Mouse (Mus musculus) forelimb bud, embryonic 11.5 days (tissue): Measurements from ENCODE around the gene Bpifb5.
"Not testable (repeated sequence)": the region's sequence is repeated elsewhere in the genome, so short reads cannot be mapped to it uniquely, and the experiment has no call there.

Experiments
- DNase-seq: peaks from one replicate; pipeline ENCODE4 v3.0.0-alpha.2; 2012; ENCODE audit warnings: low read depth, low spot score

Gene Bpifb5

DNA sequence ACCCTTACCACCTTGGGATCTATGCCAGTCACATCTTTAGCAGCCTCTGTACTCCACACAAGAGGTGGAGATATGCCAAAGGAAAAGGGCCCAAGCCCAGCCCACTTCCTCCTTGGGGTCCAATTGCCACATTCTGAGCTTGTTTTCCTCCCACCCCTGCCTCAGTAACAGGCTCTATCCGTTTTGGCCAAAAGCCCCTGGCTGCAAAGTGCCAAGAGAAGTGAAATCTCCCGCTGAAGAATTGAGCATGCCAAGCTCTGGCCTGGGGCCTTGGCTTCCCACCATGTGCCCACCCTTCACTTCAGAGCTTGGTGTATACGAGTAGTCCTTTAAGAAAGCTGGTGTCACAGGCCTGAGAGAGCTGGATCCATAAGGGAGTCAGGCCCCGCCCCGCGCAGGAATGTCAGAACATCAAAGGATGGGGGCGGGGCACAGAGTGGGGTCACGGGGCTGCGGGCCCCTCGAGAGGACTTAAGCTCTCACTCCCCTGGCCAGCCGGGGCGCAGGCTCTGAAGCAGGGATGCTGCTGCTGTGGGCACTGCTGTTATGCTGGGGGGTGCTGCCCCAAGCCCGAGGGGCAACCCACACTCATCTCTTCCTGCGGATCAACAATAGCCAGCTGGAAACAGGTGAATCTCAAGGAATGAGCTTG is at the start of gene Bpifb5:
Bpifb5 (plus strand) TSS at position 478 of the 652 bp plus-strand sequence.
- DNase-seq: peak; percentile 18

DNA sequence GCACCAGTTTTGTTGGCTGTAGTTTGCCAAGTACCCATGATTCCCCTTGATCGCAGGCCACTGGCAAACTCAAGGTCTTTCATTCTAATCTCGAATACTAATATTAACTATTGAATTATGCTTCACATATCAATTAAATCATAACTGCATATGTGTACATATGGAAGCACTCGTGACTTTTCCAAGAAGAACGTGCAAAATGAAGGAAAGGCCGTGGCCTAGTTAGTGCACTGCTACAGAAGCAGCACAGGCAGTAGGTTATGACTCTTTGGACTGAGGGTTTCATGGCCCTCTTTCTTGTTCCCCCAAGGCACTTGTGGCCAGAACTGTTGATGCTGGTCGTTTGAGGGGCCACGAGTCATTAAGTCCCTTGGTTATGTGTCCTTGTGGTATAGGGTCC is 41.6 kb upstream of the Bpifb5 start:
- DNase-seq: not testable (repeated sequence)

DNA sequence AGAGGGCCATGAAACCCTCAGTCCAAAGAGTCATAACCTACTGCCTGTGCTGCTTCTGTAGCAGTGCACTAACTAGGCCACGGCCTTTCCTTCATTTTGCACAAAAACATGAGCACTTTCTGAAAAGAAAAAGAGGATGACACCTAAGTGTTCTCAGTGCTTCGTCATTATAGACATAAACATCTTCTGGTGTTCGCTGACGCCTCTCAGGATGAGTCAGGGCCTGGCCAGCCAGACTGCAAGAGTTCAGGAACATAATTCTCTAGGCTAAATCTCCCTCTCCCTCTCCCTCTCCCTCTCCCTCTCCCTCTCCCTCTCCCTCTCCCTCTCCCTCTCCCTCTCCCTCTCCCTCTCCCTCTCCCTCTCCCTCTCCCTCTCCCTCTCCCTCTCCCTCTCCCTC is 40.5 kb upstream of the Bpifb5 start:
- DNase-seq: not testable (repeated sequence)

DNA sequence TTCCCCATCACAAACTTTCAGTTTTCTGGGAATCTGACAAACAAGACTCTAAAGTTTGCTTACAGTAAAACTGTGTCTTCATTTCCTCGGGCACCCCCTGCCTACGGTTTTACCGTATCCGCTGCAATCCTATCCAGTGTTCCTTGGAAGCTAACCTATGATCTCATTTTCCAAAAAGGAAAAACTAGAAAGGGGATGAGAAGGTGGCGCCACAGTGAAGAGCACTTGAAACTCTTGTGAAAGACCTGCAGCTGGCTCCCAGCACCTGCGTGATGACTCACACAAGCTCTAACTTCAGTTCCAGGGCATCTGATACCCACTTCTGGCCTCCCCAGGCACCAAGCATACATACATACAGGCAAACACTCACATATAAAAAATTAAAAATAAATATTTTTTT is 38.2 kb upstream of the Bpifb5 start:
- DNase-seq: no peak

DNA sequence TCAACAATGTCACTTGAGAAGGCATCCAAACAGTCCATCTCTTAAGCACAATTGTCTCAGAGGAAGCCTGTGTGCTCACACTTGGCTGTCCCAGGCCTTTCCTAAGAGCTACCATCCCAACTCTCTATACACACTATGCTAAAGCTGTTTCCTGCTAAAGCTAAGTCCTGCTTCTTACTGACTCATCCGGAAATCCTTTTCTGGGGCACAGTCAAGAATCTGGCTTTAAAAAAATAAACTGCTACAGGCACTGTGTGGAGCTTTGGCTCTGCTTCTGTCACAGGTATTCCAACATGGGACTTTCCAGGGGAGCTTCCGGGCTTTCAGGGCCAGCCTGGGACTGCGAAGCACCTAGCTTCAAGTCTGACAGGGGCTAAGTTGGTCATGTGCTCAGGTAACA is 37.8 kb upstream of the Bpifb5 start:
- no peak for DNase-seq

DNA sequence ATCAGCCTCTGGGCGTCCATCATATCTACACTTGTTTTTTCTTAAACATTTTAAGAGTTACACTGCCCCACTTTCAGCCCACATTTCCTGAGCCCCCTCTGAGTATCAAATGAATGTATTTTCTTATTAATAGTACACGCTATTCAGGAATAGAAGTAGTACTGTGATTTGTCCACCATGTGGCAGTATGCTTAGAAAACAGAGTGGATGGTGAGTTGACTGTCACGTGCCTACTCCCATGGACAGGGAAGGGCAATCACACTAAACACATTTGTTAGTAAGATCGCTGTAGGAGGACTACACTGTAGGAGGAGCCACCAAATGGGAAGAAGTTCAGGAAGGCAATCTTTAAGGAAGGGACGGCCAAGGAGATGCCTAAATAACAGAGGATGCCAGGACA is 36.1 kb upstream of the Bpifb5 start:
- DNase-seq: no peak

DNA sequence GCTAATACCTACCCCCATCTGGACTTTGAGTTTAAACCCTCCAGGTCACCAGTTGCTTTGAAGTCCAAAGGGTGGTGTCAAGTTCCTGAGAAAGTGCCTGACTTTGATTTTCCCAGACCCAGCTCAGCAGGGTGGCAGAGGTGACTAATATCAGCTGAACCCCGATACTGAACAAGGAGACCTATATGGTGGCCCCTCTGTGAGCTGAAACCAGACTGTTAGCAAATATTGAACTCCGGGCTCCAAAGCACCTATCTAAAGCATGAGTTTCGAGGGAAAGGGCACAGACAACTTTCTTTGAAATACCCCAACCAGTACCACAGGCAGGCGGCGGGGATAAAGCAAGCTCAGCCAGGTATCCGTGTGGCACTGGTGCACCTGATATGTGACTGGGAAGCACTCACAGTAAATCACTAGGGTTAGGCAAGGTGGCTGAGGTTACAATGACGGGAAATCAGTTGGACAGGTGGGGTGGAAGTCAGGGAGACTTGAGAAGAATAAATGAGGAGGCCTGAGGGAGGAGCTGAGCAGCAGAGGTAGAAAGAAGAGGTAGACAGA is 33.6 kb upstream of the Bpifb5 start:
- DNase-seq: no peak

DNA sequence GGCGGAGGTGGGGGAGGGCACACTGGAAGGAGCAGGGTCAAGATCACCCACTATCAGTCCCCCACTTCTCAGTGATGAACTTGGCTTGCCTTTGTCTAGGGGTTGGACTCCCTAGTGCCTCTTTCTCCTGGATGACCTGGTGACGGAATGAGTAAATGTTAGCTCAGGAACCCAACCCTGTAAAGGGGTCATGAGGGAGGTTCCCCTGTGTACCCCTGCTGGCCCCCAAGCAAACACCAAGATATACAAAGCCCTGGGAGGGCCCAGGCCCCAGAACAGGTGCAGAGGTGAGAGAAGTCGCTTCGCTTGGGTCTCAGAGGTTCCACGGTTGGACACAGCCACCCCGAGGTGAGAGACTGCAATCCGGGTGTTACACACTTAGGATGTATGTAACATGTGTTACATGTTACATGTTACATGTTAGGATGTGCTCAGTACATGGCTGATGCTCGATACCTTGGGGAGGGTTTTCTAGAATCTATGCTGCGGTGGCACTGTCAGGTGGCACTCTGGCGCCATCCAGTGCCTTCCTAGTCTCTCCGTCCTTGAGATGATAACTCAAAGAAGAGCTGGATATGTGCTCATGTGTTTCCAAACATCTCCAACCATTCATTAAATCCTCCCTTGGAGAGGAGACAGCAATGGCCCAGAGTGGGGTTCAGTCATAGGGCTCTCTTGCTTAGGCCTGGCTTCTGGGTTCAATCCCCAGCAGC is 32.8 kb upstream of the Bpifb5 start, which contains the start of gene Bpifb1:
Bpifb1 (plus strand) TSS at position 273 of the 713 bp plus-strand sequence.
- DNase-seq: no peak

DNA sequence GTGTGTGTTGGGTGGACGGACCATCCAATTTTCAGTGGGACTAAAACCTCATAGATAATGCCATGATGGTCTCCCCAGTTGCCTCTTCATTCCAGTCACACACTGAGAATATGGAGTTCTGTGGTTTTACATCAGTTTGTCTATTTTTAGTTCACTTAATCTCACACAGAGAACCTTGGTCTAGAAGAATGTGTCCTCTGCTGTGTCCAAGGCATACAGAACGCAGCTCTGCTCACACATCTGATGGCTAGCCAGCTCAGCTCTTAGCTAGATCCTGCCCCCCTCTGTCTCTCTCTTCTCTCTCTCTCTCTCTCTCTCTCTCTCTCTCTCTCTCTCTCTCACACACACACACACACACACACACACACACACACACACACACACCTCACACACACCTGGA is 31.4 kb upstream of the Bpifb5 start:
- no peak for DNase-seq

DNA sequence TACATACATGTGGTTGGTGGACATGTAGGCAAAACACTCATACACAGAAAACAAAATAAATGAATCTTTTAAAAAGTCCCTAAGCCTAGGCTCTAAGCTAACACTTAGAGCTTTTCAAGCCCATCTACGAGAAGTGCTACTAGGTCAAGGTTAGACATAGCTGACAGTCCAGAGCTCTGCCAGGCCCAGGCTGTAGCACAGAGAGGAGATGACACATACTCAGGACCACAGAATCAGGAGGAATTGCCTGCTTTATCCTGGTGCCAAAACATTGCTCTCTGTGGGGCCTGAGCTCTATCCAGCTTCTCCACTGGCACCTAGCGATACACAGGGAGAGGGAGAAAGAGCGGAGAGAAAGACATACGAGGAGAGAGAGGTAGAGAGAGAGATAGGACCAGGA is 30.5 kb upstream of the Bpifb5 start:
- DNase-seq: no peak

DNA sequence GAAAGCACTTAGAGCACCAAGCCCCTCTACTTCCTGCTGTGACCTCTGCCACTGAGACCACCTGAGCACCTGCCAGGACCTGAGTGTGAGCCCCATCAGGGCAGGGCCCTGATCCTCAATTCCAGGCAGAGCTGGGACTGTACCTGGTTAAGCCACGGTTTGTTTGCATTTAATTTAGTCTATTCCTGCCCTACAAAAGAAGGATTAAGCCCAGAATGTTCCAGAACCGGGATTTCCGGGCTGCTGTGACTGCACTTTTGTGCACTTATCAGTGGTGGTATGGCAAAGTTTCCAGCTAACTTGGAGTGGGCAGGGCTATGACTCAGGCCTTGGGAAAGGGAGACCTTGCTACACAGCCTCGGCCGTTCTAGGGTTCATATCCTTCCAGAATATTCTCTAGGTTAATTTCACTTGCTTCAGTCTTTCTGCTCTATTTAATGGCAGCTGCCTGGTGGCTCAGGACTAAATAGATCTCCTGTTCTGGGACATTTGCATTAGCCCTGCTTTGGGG is 29.5 kb upstream of the Bpifb5 start:
- DNase-seq: no peak

DNA sequence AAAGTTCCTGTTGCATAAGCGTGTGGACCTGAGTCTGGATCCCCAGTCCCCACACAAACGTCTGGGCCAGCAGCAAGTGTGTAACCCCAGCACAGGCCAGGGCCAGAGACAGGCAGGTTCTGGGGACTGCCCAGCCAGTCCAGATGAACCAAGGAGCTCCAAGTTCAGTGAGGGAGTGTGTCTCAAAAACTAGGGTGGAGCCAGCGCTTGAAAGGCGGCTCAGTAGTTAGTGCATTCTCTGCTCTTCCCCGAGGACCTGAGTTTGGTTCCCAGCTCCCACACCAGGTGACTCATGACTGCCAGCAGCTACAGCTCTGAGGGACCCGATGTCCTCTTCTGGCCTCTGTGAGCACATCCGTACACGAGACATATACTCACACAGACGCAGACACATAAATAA is 26.5 kb upstream of the Bpifb5 start:
- DNase-seq: no peak

DNA sequence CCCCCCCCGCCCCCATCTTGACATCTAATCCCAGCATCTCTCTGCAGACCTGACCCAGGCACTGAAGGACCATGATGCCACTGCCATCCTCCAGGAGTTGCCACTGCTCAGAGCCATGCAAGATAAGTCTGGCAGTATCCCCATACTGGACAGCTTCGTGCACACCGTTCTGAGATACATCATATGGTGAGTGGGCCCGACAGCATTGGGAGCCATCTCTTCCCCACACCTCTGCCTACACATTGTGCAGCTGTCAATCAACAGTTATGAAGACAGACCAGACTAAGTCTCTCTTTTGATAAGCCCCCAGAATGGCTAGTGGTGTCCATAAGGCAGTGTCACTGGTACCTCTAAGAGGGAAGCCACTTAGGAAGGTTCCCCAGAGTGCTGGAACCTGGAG is 18.9 kb upstream of the Bpifb5 start:
- no peak for DNase-seq

DNA sequence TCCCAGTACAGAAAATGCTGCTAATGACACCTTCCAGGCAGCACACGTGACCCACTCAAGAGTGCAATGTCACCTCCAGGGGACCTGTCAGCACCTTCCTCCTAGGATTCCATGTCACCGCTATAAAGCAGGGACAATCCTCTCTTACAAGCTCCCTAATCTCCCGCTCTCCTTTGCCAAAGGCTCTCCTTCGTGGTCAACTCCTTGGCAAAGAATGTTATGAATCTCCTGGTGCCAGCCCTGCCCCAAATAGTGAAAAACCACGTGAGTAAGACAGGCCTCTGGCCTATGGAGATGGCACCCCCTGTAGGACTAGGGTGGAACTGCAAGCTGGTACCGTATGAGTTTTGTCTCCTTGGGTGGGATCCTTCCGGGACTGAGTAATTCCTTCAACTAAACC is 16.6 kb upstream of the Bpifb5 start:
- no peak for DNase-seq

DNA sequence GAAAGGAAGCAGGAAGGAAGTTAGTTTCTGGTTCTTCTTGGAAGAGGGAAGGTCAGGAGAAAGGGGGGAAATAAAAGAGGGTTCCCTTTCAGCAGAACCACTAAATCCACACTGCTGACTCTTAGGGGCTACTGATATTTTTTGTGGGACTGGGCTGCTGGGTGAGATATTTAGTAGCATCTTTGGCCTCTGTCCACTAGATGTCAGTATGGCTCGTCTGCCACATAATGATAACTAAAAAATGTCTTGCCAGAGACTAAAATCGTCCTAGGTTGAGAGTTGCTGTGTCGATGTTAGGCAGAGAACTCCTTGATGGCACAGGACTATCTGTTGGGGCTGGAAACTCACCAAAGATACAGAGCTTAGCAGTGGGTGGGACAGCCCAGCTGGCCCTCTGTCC is 14.4 kb upstream of the Bpifb5 start:
- no peak for DNase-seq

DNA sequence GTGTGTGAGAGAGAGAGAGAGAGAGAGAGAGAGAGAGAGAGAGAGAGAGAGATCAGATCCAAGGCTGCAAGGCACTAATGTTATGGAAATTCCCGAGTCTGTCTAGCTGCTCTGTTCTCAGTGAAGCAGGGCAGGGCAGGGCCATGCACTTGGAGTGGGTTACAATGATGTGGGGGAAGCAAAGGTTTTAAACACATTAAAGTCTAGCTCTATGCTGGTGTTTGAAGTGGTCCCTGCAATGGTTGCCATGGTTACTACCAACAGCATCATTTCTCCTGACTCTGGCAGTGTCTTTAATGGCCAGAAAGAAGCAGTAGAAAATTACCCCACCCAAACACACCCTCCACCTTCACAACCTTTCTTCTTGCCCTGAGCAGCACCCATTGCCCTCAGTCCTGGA is 12.4 kb upstream of the Bpifb5 start:
- DNase-seq: no peak

DNA sequence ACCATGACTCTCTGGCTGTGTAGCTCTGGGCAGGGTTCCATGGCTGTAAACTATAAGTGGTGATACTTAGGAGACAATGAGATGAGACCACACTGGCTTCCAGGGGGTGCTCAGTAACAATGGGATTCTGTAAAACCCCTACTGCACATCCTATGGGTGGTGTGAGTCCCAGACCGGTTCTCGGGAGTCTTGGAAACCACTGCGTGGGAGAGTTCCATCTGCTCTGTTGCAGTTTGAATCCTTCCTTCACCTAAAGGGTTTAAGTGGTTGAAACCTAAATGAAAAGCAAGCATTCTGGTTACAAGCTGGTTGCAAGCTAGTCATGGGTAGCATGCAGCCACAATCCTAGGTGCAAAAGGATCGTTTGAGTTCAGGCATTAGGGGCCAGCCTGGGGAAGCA is 11.7 kb upstream of the Bpifb5 start:
- no peak for DNase-seq

DNA sequence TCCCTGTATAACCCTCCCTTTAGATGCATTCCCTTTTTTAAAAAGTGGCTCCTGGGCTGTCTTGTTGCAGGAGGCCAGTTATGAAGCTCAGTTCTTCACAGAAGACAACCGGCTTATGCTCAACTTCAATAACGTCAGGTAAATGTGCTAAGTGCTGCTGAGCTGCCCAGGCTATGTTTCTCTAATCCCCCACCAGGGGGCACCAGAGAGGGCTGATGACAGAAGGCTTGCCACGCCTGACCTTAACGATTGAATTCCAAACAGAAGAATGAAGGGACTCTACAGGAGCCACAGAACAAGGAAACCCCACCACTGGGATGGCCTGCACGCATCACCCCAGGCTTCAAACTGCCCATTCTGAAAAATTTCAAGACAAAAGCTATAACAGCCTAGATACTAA is 8.4 kb upstream of the Bpifb5 start:
- DNase-seq: peak; percentile 74

DNA sequence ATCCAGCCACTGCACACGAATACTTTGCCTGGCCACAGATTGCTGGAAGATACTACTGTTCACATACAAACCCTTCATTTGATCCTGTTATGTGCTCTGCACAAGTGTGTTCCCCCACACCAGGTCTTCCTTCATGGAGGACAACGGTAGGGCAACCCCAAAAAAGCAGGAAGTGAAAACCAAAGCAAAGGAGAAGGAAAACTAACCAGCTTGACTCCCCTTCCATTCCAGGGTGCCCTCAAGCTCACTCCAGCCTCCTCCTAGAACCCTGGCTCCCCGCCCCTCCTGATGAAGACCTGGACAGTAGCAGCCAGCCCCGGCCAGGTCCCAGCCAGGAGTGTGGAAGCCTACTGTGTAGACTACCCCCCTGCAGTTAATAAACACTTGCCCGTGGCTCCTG is 3.6 kb upstream of the Bpifb5 start:
- DNase-seq: no peak

DNA sequence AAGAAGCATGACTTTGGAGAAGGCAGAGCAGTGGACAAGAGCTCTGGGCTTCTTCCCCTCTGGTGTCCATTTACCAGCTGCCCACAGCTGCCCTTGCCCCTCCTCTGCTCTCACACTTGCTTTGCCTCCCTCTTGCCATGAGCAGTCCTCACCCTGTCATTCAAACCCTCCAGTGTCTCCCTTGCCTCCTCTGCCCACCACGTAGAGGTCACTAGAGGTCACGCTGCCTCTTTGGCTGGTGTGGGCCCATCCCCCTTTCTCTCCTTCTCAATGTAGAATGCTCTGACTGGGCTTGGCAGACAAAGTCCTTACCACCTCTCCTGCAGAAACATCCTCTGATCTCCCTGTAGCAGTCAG is 353 bp downstream of the Bpifb5 start:
- no peak for DNase-seq

DNA sequence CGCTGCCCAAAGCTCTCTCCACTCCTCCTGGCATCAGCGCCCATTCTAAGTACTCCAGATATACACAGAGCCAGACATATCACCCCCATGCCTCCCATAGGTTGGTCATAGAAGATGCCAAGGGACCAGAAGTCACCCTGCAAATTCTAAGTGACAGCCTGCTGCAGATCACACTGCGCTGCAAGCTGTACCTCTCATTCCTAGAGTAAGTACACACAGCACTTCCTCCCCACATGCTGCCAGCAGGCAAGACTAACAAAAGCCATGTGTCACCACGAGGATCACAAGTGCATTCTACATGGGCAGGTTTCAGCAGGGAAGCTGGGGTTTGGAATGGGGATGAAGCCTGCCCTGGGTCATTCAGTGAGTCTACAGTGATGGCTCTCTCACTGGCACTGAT is 3.4 kb downstream of the Bpifb5 start:
- peak; percentile 13 for DNase-seq

DNA sequence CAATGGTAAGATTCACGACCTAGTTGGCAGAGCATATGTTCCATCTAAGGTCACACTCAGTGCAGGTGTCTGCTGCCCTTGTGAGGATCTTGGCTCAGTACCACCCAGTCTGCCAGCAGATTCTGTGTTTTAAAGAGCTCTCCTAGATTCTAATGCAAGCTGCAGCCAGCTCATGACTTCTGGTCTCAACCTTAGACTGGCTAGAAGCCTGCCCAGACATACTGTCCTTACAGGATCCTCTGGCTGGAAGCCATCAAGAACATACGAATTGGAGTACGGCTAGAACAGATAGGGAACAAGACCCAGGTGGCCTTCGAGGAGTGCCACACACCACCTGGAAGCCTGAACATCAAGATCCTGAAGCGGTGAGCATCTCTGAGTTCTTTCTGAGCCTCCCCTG is 4.3 kb downstream of the Bpifb5 start:
- no peak for DNase-seq

DNA sequence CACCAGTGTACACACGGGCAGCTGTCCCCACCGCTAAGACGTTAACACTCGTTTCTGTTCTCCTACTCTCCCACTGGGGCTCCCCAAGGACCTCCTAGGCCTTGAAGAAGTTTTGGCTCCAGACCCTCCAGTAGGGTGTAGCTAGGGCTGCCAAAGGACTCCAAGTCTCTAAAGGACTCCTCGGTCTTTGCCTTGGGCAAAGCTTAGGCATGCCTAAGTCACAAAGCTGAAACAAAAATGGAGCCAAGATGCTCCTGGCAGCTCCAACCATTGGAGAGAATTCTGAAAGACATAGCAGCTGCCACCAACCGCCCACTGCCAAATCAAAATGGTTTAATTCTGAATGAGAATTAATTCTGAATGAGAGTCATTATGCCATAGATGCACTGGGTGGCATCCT is 9.9 kb downstream of the Bpifb5 start:
- DNase-seq: no peak
